Mouse (Mus musculus) embryonic fibroblast, embryonic 13.5 days (primary cell): ENCODE data around the gene Cacna1c.

Experiments used
- CTCF ChIP-seq: IDR thresholded peaks from 2 replicates; pipeline ENCODE4 v1.5.1; 2011; ENCODE audit warnings: mild to moderate bottlenecking, control low read depth, low read length, moderate library complexity, borderline replicate concordance; ENCODE audit not compliant: insufficient read depth
- POLR2A ChIP-seq: IDR thresholded peaks from 2 replicates; pipeline ENCODE4 v1.6.1; 2011; ENCODE audit warnings: low read depth, mild to moderate bottlenecking, control low read depth, low read length, moderate library complexity

- TF ChIP-seq POLR2A, result no peak
- TF ChIP-seq CTCF, result no peak
Measured at GRCm38 (mm10) chr6:118956234-118956633, 240.0 kb downstream of the Cacna1c start.
